Mouse (Mus musculus) lung, embryonic 15.5 days (tissue): ENCODE measurements around the gene Flrt1. TPM values are rescaled to one million over a fixed set of nuclear protein-coding genes. Genes with fewer than 3 reads are reported as not detected.

ENCODE experiments used
- ATAC-seq: fragments of 200-750 bp; cut with Nextera tagmentation; 2 replicates; pipeline ENCODE4 v1.8.0; 2017; ENCODE audit warnings: moderate number of reproducible peaks, borderline replicate concordance; ENCODE audit not compliant: low FRiP score, low TSS enrichment; ENCODE audit errors: extremely low read depth
- H3K27ac ChIP-seq: fragments of 300-500 bp; sonication (generic); 2 replicates; pipeline ENCODE4 v1.5.1; 2015; ENCODE audit warnings: moderate library complexity, mild to moderate bottlenecking, inconsistent platforms
- H3K27me3 ChIP-seq: fragments of 300-500 bp; sonication (generic); 2 replicates; pipeline ENCODE4 v1.6.1; 2015; ENCODE audit warnings: inconsistent platforms
- H3K36me3 ChIP-seq: fragments of 300-500 bp; sonication (generic); 2 replicates; pipeline ENCODE4 v1.6.1; 2015; ENCODE audit warnings: inconsistent platforms
- H3K4me1 ChIP-seq: fragments of 300-500 bp; sonication (generic); 2 replicates; pipeline ENCODE4 v1.6.1; 2015; ENCODE audit warnings: inconsistent platforms
- H3K4me2 ChIP-seq: fragments of 300-500 bp; sonication (generic); 2 replicates; pipeline ENCODE4 v1.6.1; 2015; ENCODE audit warnings: inconsistent platforms, mild to moderate bottlenecking, moderate library complexity
- H3K4me3 ChIP-seq: fragments of 300-500 bp; sonication (generic); 2 replicates; pipeline ENCODE4 v1.5.1; 2015; ENCODE audit warnings: mild to moderate bottlenecking, inconsistent platforms
- H3K9ac ChIP-seq: fragments of 300-500 bp; sonication (generic); 2 replicates; pipeline ENCODE4 v1.6.1; 2015; ENCODE audit warnings: inconsistent platforms
- H3K9me3 ChIP-seq: fragments of 300-500 bp; sonication (generic); 2 replicates; pipeline ENCODE4 v1.6.1; 2016; ENCODE audit warnings: inconsistent platforms
- WGBS: fragments of 180-500 bp; shearing (Covaris S2); methylation state at CpG from one replicate; pipeline ENCODE4 v1.1.7; 2015; 5-methylcytosine and 5-hydroxymethylcytosine counted together
- polyA plus RNA-seq: library from polyadenylated mRNA; unstranded; fragments of >200 nt; fragmentation: Nextera tagmentation; extraction: Ambion mirVana; gene quantifications from 2 replicates; pipeline ENCODE4 v1.2.1, GENCODE M21; 2015

The Flrt1 gene
- polyA plus RNA-seq, 1 experiment from 2014 or later: 1.4 TPM

DNA sequence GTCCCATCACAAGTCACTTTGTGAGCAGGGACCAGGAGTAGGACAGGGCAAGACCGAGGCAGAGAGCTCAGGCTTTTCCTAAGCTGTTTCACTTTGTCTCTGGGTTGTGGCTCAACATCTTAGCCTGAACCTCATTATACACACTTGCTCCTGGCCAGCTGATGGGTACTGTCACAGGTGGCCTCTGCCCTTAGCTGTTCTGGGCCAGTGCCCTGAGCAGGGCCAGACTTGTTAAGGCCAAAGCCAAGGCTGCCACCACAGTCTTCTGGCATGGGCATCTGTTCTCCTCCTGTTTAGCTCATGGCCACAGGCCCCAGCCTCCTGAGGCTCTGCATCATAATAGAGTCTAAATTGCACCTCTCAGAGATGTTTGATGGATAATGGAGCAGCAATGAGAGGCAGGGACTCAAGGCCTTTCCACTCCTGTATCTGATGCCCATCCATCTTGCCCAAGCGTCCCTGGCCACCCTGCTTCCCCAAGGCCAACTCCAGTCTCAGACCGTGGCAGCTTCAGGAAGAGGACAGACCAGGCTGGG is 5.8 kb downstream of the Flrt1 start:
- no peak for ATAC-seq
- no peaks in the 10 kb centered on the region for H3K9me3 ChIP-seq
- peaks cover 39% of the 10 kb centered on the region for H3K27me3 ChIP-seq

DNA sequence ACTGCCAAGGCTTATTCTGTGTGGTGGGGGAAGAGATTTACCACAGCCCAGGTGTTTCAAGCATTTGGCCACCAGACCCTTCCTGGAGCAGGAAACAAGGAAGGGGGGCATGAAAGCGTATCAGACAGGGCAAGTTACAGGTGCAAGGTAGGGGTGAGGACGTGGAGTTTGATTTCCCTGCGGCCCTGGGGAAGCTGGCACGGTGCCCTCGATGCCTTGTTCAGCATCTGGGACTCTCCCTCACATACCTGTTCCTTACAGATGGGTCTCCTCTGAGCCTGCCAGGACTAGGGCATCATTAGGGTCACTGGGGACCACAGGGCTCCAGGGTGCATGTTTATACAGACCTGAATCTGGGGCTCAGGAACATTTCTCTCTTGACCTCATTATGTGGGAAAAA is 12.8 kb downstream of the Flrt1 start:
- ATAC-seq: no peak
- H3K4me2 ChIP-seq: no peak overlapping the region
- no peaks in the 10 kb centered on the region for H3K9me3 ChIP-seq
- H3K27me3 ChIP-seq: peaks cover 45% of the 10 kb centered on the region
- no peak overlapping the region for H3K4me3 ChIP-seq
- no peak overlapping the region for H3K9ac ChIP-seq
- no peaks in the 10 kb centered on the region for H3K36me3 ChIP-seq
- H3K4me1 ChIP-seq: peaks cover 3% of the 10 kb centered on the region; the same call in 1 of the 2 replicates
- 75% methylated on average over 5 of the region's 5 CpGs for WGBS
- H3K27ac ChIP-seq: no peak overlapping the region

More for the DNA sequence above, 5.8 kb downstream of the Flrt1 start:
- H3K27ac ChIP-seq: no peak overlapping the region
- H3K4me1 ChIP-seq: peaks cover 19% of the 10 kb centered on the region
- no peak overlapping the region for H3K4me2 ChIP-seq
- no peak overlapping the region for H3K9ac ChIP-seq
- no peak overlapping the region for H3K4me3 ChIP-seq
- 76% methylated on average over 3 of the region's 3 CpGs for WGBS
- H3K36me3 ChIP-seq: no peaks in the 10 kb centered on the region

- Histone ChIP-seq H3K27me3 (peaks cover 34% of the 10 kb centered on the region), H3K9ac (no peak overlapping the region), H3K4me2 (no peak overlapping the region), H3K9me3 (no peaks in the 10 kb centered on the region), H3K4me3 (no peak overlapping the region), H3K4me1 (peaks cover 3% of the 10 kb centered on the region; the same call in 1 of the 2 replicates), H3K36me3 (no peaks in the 10 kb centered on the region), H3K27ac (no peak overlapping the region)
- no peak for ATAC-seq
- 68% methylated on average over 10 of the region's 10 CpGs for WGBS
These were observed 14.0 kb downstream of the Flrt1 start for GRCm38 (mm10) chr19:7091448-7092050.

- Histone ChIP-seq H3K9me3 (no peaks in the 10 kb centered on the region), H3K36me3 (no peaks in the 10 kb centered on the region), H3K9ac (no peak overlapping the region), H3K27me3 (peaks cover 25% of the 10 kb centered on the region), H3K4me2 (no peak overlapping the region), H3K27ac (no peak overlapping the region), H3K4me1 (no peaks in the 10 kb centered on the region; the same call in 1 of the 2 replicates), H3K4me3 (no peak overlapping the region)
- 35% methylated on average over 10 of the region's 10 CpGs for WGBS
- ATAC-seq: no peak
These were observed 15.0 kb downstream of the Flrt1 start for GRCm38 (mm10) chr19:7090369-7091064.

- no peaks in the 10 kb centered on the region for H3K36me3 ChIP-seq
- H3K27ac ChIP-seq: no peak overlapping the region
- H3K27me3 ChIP-seq: peaks cover 18% of the 10 kb centered on the region
- ATAC-seq: no peak
- no peaks in the 10 kb centered on the region for H3K9me3 ChIP-seq
- no peak overlapping the region for H3K4me3 ChIP-seq
- H3K4me2 ChIP-seq: no peak overlapping the region
- peaks cover 2% of the 10 kb centered on the region for H3K4me1 ChIP-seq
- H3K9ac ChIP-seq: no peak overlapping the region
- WGBS: 64% methylated on average over 7 of the region's 7 CpGs
These were observed 15.7 kb downstream of the Flrt1 start for GRCm38 (mm10) chr19:7089842-7090251.

GRCm38 (mm10) chr19:7089050-7089449 is 16.5 kb downstream of the Flrt1 start:
- H3K36me3 ChIP-seq: no peaks in the 10 kb centered on the region
- ATAC-seq: no peak
- no peak overlapping the region for H3K9ac ChIP-seq
- H3K27ac ChIP-seq: no peak overlapping the region
- WGBS: 56% methylated on average over 5 of the region's 5 CpGs
- peaks cover 5% of the 10 kb centered on the region for H3K4me1 ChIP-seq
- H3K27me3 ChIP-seq: peaks cover 17% of the 10 kb centered on the region
- no peak overlapping the region for H3K4me2 ChIP-seq
- no peak overlapping the region for H3K4me3 ChIP-seq
- no peaks in the 10 kb centered on the region for H3K9me3 ChIP-seq

DNA sequence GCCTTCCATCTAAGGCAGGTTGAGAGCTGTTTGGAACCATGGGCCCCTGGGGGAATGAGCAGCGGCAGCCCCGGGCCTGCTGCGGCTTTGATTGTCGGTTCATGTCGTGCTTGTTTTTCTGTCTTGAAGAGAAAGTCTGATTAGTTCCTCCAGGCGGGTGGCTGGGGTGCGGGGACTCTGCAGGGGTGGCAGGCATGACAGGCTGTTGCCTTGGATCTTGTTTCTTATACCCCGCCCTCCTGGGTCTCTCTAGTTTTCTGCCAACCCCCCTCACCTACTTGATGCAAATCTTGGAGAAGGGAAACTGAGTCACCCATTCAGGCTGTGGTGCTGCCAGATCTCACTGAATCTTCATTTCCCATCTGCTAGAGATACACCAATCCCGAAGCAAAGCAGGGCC is 17.0 kb downstream of the Flrt1 start:
- Histone ChIP-seq H3K4me1 (peaks cover 5% of the 10 kb centered on the region), H3K27me3 (peaks cover 20% of the 10 kb centered on the region), H3K4me3 (no peak overlapping the region), H3K27ac (no peak overlapping the region), H3K4me2 (no peak overlapping the region), H3K9ac (no peak overlapping the region), H3K36me3 (no peaks in the 10 kb centered on the region), H3K9me3 (no peaks in the 10 kb centered on the region)
- ATAC-seq: no peak
- WGBS: 29% methylated on average over 9 of the region's 9 CpGs

GRCm38 (mm10) chr19:7084734-7085133 is 20.8 kb downstream of the Flrt1 start:
- ATAC-seq: no peak
- no peak overlapping the region for H3K4me3 ChIP-seq
- H3K4me2 ChIP-seq: no peak overlapping the region
- no peaks in the 10 kb centered on the region for H3K36me3 ChIP-seq
- H3K9me3 ChIP-seq: no peaks in the 10 kb centered on the region
- H3K27me3 ChIP-seq: peaks cover 18% of the 10 kb centered on the region
- no peak overlapping the region for H3K27ac ChIP-seq
- 50% methylated on average over 15 of the region's 15 CpGs for WGBS
- peaks cover 5% of the 10 kb centered on the region for H3K4me1 ChIP-seq
- H3K9ac ChIP-seq: no peak overlapping the region

DNA sequence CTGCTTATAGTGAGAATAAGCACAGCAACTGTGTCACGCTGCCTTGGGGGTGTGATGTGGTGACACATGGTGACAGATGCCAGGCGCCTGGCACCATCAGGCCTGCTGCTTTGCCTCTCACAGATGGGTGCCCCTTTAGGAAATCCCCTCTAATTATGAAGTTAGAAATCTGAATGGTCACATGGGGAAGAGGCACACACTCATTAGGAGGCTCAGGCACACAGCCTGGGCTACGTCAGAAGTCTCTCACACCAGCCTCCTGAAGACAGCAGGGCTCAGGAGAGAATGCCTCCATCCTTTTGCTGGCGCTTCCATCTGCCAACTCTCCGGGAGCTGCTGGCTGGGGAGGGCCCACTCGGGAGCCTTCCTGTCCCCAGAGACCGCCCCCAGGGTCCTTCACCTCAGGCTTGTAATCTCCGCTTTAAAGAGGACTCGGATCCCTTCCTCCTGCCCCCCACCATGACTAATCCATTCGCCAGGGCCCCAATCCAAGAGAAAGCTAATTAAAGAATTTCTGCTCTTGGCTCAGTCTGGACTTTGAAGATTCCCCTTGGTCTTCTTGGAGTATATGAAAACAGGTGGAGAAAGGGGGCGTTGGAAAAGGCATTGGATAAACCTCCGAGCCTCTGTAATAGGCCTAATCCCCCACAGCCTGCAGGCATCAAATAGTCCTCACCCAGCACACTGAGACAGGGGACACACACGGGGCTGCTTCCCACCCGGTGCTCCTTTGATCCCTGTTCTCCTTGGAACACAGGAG is 22.3 kb downstream of the Flrt1 start:
- Histone ChIP-seq H3K27ac (no peak overlapping the region), H3K36me3 (no peaks in the 10 kb centered on the region), H3K9me3 (no peaks in the 10 kb centered on the region), H3K4me1 (peaks cover 5% of the 10 kb centered on the region), H3K27me3 (peaks cover 11% of the 10 kb centered on the region), H3K4me2 (no peak overlapping the region), H3K9ac (no peak overlapping the region), H3K4me3 (no peak overlapping the region)
- 52% methylated on average over 14 of the region's 14 CpGs for WGBS
- no peak for ATAC-seq

GRCm38 (mm10) chr19:7081516-7082266 is 23.8 kb downstream of the Flrt1 start:
- H3K4me3 ChIP-seq: no peak overlapping the region
- no peak overlapping the region for H3K9ac ChIP-seq
- H3K27me3 ChIP-seq: peaks cover 7% of the 10 kb centered on the region
- no peak overlapping the region for H3K4me2 ChIP-seq
- H3K27ac ChIP-seq: no peak overlapping the region
- H3K36me3 ChIP-seq: no peaks in the 10 kb centered on the region
- H3K9me3 ChIP-seq: no peaks in the 10 kb centered on the region
- peaks cover 5% of the 10 kb centered on the region for H3K4me1 ChIP-seq
- no peak for ATAC-seq
- WGBS: 72% methylated on average over 7 of the region's 7 CpGs

GRCm38 (mm10) chr19:7078271-7078670 is 27.3 kb downstream of the Flrt1 start:
- Histone ChIP-seq H3K9ac (no peak overlapping the region), H3K4me1 (no peaks in the 10 kb centered on the region), H3K4me3 (no peak overlapping the region), H3K4me2 (no peak overlapping the region), H3K9me3 (no peaks in the 10 kb centered on the region), H3K27ac (no peak overlapping the region), H3K27me3 (0 out of 2 replicates have a peak, but pooled peaks cover 3% of the 10 kb centered on the region), H3K36me3 (no peaks in the 10 kb centered on the region)
- 85% methylated on average over 7 of the region's 7 CpGs for WGBS
- no peak for ATAC-seq
